Mouse (Mus musculus): Measurements from ENCODE around the gene Mvb12a.
A peak's percentile ranks its signal among the peaks of the same experiment; 100 is the strongest.

- TF ChIP-seq CTCF (IDR thresholded peaks at IDR 0.05; ENCODE audit: insufficient read depth, low read depth, low read length) (peak; percentile 74; the same call in 1 of the 2 replicates), POLR2A (IDR thresholded peaks at IDR 0.05; ENCODE audit: insufficient read depth, low read depth, low read length) (no peak)
Measured at GRCm38 (mm10) chr8:71562751-71563150, 20.0 kb downstream of the Mvb12a start.

Measured in olfactory bulb, adult 2 months (tissue).